Mouse (Mus musculus): ENCODE data around the gene Tpt1. TPM values are rescaled to one million over a fixed set of nuclear protein-coding genes. Genes with fewer than 3 reads are reported as not detected.

Tpt1 gene
- 1,934 and 2,383 TPM in 2 replicates for polyA plus RNA-seq (2012; ENCODE audit: low replicate concordance)

GRCm38 (mm10) chr14:75844867-75845697 lies at the start of gene Tpt1:
Gene Tpt1, plus strand, starts transcription at chr14:75845093.

Other genes starting within 250 kb of the Tpt1 start
- gene Erich6b, start 202.8 kb upstream of the Tpt1 start, polyA plus RNA-seq (2012; ENCODE audit: low replicate concordance) = not detected in 2 replicates
- 1.7 and 4.2 TPM in 2 replicates for gene Cog3, start 90.6 kb upstream of the Tpt1 start, polyA plus RNA-seq (2012; ENCODE audit: low replicate concordance)
- gene Slc25a30, start 58.1 kb upstream of the Tpt1 start, polyA plus RNA-seq (2012; ENCODE audit: low replicate concordance) = 12.3 and 30.0 TPM in 2 replicates
- 0.06 TPM in 1 of 2 replicates, not detected in the other for gene Kctd4, start 109.9 kb downstream of the Tpt1 start, polyA plus RNA-seq (2012; ENCODE audit: low replicate concordance)
- gene Gtf2f2, start 165.8 kb downstream of the Tpt1 start, polyA plus RNA-seq (2012; ENCODE audit: low replicate concordance) = 3.1 and 14.8 TPM in 2 replicates

Data from leukemia stem cell, adult 10-12 weeks (primary cell).